23 mouse cellular contexts compared by ENCODE assay signal in the genomic region with DNA sequence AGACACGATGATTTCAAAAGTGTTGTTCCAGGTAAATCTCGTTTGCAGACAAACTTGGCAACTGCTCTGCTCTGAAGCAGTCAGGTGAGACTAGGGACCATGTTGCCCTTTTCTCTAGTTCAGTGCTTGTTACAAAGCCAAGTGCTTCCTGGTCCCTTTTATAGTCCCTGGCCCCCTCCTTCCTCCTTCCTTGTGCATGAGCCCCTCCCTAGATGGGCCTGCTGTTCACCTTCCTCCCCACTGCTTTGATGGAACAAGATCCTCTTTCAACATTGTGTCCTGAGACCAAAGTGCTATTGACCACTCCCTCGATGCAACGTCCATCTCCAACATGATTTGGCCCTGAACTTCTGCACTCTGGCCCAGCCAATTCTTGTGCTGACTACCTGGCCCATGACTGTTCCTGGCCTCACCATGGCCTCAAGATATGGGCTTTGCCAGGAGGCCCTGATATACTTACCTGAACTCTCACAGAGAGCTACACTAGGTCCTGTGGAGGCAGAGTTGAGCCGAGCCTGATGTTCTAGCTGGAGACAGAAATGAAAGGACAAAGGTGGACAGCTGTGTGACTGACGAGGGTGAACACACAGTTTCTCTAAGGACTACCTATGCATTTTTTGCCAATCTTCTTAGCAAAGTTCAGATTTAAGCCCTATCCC.
DNase-seq lines count a peak whose midpoint lies in the region; ATAC-seq and TF ChIP-seq lines count a peak whose summit lies in the region.
"Had no signal": no experiment of that assay in that cellular context is flagged by ENCODE, and none has a peak within 500 bp of the region (broad histone marks: within the 10 kb centered on the region; RNA-seq: fewer than 3 reads in every experiment).

No protein-coding gene starts in this region.

- H3K4me1 ChIP-seq in forebrain, embryonic 11.5 days (replicated peaks; ENCODE audit: control insufficient read depth, insufficient read depth, low read length): peaks cover 2% of the 10 kb centered on the region; the same call in 1 of the 2 replicates
- peaks cover 15% of the 10 kb centered on the region for H3K4me1 ChIP-seq in forebrain, postnatal 0 days (ENCODE audit: insufficient read depth)
- H3K4me1 ChIP-seq in lung, embryonic 15.5 days: peaks cover 44% of the 10 kb centered on the region
- H3K4me1 ChIP-seq in intestine, postnatal 0 days (replicated peaks; ENCODE audit: control insufficient read depth, insufficient read depth, low read length): peaks cover 15% of the 10 kb centered on the region; the same call in 1 of the 2 replicates
- peaks cover 15% of the 10 kb centered on the region for H3K4me1 ChIP-seq in stomach, postnatal 0 days (replicated peaks; ENCODE audit: control insufficient read depth, insufficient read depth)

- DNase-seq in forebrain, embryonic 11.5 days (ENCODE audit: low spot score): peak; percentile 30
- DNase-seq in forebrain, postnatal 0 days: no peak
- no peak for DNase-seq in lung, postnatal 10 days
- no peak for DNase-seq in stomach, postnatal 0 days (ENCODE audit: low spot score)
- DNase-seq in ovary, postnatal 14 days (ENCODE audit: low spot score): no peak
- DNase-seq: adrenal gland, adult 8-10 months; adrenal gland, postnatal 36 days; B cell, adult 2 months; cerebellum, adult 8-10 months; cerebellum, postnatal 14 days; gastrocnemius, postnatal 14 days; heart, adult 2 months; heart, postnatal 14 days had no signal

- 87% methylated on average over 6 of the region's 6 CpGs for WGBS in forebrain, embryonic 11.5 days
- WGBS in forebrain, postnatal 0 days: 83% methylated on average over 6 of the region's 6 CpGs
- WGBS in lung, embryonic 15.5 days: 80% methylated on average over 6 of the region's 6 CpGs
- WGBS in intestine, postnatal 0 days: 49% methylated on average over 6 of the region's 6 CpGs
- 76% methylated on average over 6 of the region's 6 CpGs for WGBS in stomach, postnatal 0 days

- no peak overlapping the region for H3K4me2 ChIP-seq in forebrain, embryonic 11.5 days (ENCODE audit: low read depth, low read length, severe bottlenecking)
- no peak overlapping the region for H3K4me2 ChIP-seq in forebrain, postnatal 0 days (ENCODE audit: low read depth)
- no peak overlapping the region for H3K4me2 ChIP-seq in lung, embryonic 15.5 days
- no peak overlapping the region for H3K4me2 ChIP-seq in intestine, postnatal 0 days (replicated peaks; ENCODE audit: low read depth)
- H3K4me2 ChIP-seq in stomach, postnatal 0 days (replicated peaks; ENCODE audit: low read depth): no peak overlapping the region
- H3K4me2 ChIP-seq: embryonic facial prominence, embryonic 12.5 days; forebrain, embryonic 12.5 days; heart, embryonic 11.5 days; heart, embryonic 15.5 days had no signal

- ATAC-seq in forebrain, embryonic 11.5 days (replicated peaks; ENCODE audit: low FRiP score): no peak
- ATAC-seq in forebrain, postnatal 0 days: no peak
- ATAC-seq in lung, embryonic 15.5 days (ENCODE audit: borderline replicate concordance, extremely low read depth, low FRiP score, low TSS enrichment): no peak
- ATAC-seq in intestine, postnatal 0 days: peak; percentile 95
- peak; percentile 63 for ATAC-seq in stomach, postnatal 0 days (ENCODE audit: low FRiP score, low TSS enrichment)
- ATAC-seq: CD4-positive, CD25-positive, alpha-beta regulatory T cell, adult 4 months; forebrain, embryonic 16.5 days had no signal

- no peak for TF ChIP-seq CTCF in forebrain, postnatal 0 days (IDR thresholded peaks at IDR 0.05; ENCODE audit: low read depth)
- peak; percentile 61 for TF ChIP-seq CTCF in intestine, postnatal 0 days (IDR thresholded peaks at IDR 0.05; ENCODE audit: low read depth)
- no peak for TF ChIP-seq CTCF in stomach, postnatal 0 days (IDR thresholded peaks at IDR 0.05; ENCODE audit: low read depth)

- H3K9me3 ChIP-seq in forebrain, embryonic 11.5 days (ENCODE audit: control insufficient read depth, low read length): no peaks in the 10 kb centered on the region
- no peaks in the 10 kb centered on the region for H3K9me3 ChIP-seq in forebrain, postnatal 0 days (ENCODE audit: low read length)
- no peaks in the 10 kb centered on the region for H3K9me3 ChIP-seq in lung, embryonic 15.5 days
- H3K9me3 ChIP-seq in intestine, postnatal 0 days (ENCODE audit: control insufficient read depth): no peaks in the 10 kb centered on the region
- H3K9me3 ChIP-seq in stomach, postnatal 0 days (ENCODE audit: control insufficient read depth, low read length): no peaks in the 10 kb centered on the region
- H3K9me3 ChIP-seq: embryonic facial prominence, embryonic 12.5 days; forebrain, embryonic 12.5 days; G1E; heart, embryonic 15.5 days; hindbrain, embryonic 10.5 days had no signal

- H3K4me3 ChIP-seq in forebrain, embryonic 11.5 days (ENCODE audit: low read depth, low read length): no peak overlapping the region
- H3K4me3 ChIP-seq in forebrain, postnatal 0 days (ENCODE audit: low read depth, low read length): no peak overlapping the region
- no peak overlapping the region for H3K4me3 ChIP-seq in lung, embryonic 15.5 days
- no peak overlapping the region for H3K4me3 ChIP-seq in intestine, postnatal 0 days (ENCODE audit: low read depth, low read length)
- H3K4me3 ChIP-seq in stomach, postnatal 0 days (ENCODE audit: low read depth, low read length): no peak overlapping the region
- H3K4me3 ChIP-seq: embryonic facial prominence, embryonic 12.5 days; forebrain, embryonic 12.5 days; heart, adult 2 months; heart, embryonic 15.5 days; hindbrain, embryonic 10.5 days had no signal

- no peaks in the 10 kb centered on the region for H3K36me3 ChIP-seq in forebrain, embryonic 11.5 days (ENCODE audit: control insufficient read depth, insufficient read depth, low read length)
- H3K36me3 ChIP-seq in forebrain, postnatal 0 days (ENCODE audit: insufficient read depth): no peaks in the 10 kb centered on the region
- no peaks in the 10 kb centered on the region for H3K36me3 ChIP-seq in lung, embryonic 15.5 days
- H3K36me3 ChIP-seq in intestine, postnatal 0 days (ENCODE audit: control insufficient read depth, insufficient read depth): no peaks in the 10 kb centered on the region
- no peaks in the 10 kb centered on the region for H3K36me3 ChIP-seq in stomach, postnatal 0 days (ENCODE audit: control insufficient read depth, insufficient read depth, low read length)
- H3K36me3 ChIP-seq: embryonic facial prominence, embryonic 12.5 days; forebrain, embryonic 12.5 days; G1E; heart, embryonic 15.5 days; hindbrain, embryonic 10.5 days had no signal

- no peaks in the 10 kb centered on the region for H3K27me3 ChIP-seq in forebrain, embryonic 11.5 days (ENCODE audit: control insufficient read depth, insufficient read depth, low read length)
- no peaks in the 10 kb centered on the region for H3K27me3 ChIP-seq in forebrain, postnatal 0 days (ENCODE audit: insufficient read depth, low read length)
- no peaks in the 10 kb centered on the region for H3K27me3 ChIP-seq in lung, embryonic 15.5 days
- no peaks in the 10 kb centered on the region for H3K27me3 ChIP-seq in intestine, postnatal 0 days (replicated peaks; ENCODE audit: control insufficient read depth, insufficient read depth, low read length)
- H3K27me3 ChIP-seq in stomach, postnatal 0 days (ENCODE audit: control insufficient read depth, insufficient read depth, low read length): no peaks in the 10 kb centered on the region
- H3K27me3 ChIP-seq: embryonic facial prominence, embryonic 12.5 days; forebrain, embryonic 12.5 days; heart, embryonic 15.5 days had no signal

- no peak overlapping the region for H3K27ac ChIP-seq in forebrain, embryonic 11.5 days (ENCODE audit: low read depth, low read length)
- no peak overlapping the region for H3K27ac ChIP-seq in forebrain, postnatal 0 days (ENCODE audit: low read depth, low read length)
- peak overlapping the region; percentile 96 for H3K27ac ChIP-seq in lung, embryonic 15.5 days
- H3K27ac ChIP-seq in intestine, postnatal 0 days (ENCODE audit: low read depth, low read length): peak overlapping the region; percentile 74
- peak overlapping the region; percentile 63; the same call in 1 of the 2 replicates for H3K27ac ChIP-seq in stomach, postnatal 0 days (replicated peaks)
- H3K27ac ChIP-seq: embryonic facial prominence, embryonic 12.5 days; forebrain, embryonic 12.5 days; heart, adult 2 months; heart, embryonic 15.5 days; hindbrain, embryonic 10.5 days had no signal

- no peak for TF ChIP-seq EP300 in stomach, postnatal 0 days (optimal IDR thresholded peaks at IDR 0.05)

- no peak overlapping the region for H3K9ac ChIP-seq in forebrain, embryonic 11.5 days (ENCODE audit: low read length)
- no peak overlapping the region for H3K9ac ChIP-seq in forebrain, postnatal 0 days
- no peak overlapping the region for H3K9ac ChIP-seq in lung, embryonic 15.5 days
- no peak overlapping the region for H3K9ac ChIP-seq in intestine, postnatal 0 days (ENCODE audit: low read depth, low read length)
- no peak overlapping the region for H3K9ac ChIP-seq in stomach, postnatal 0 days (ENCODE audit: low read length)
- H3K9ac ChIP-seq: embryonic facial prominence, embryonic 12.5 days; forebrain, embryonic 12.5 days; heart, embryonic 15.5 days had no signal

Comparison
In these comparisons a context has a peak if more than half of its experiments do, and no peak if none do; other contexts are left out.
1. ATAC-seq: peak in intestine, postnatal 0 days (single experiment) and stomach, postnatal 0 days (single experiment); none in forebrain, embryonic 11.5 days (single experiment), forebrain, postnatal 0 days (single experiment) and lung, embryonic 15.5 days (single experiment).
2. H3K27ac ChIP-seq: peak in lung, embryonic 15.5 days (single experiment), intestine, postnatal 0 days (single experiment) and stomach, postnatal 0 days (single experiment); none in forebrain, embryonic 11.5 days (single experiment) and forebrain, postnatal 0 days (single experiment).